Mouse (Mus musculus): Measurements from ENCODE around the gene Myrf. TPM values are rescaled to one million over a fixed set of nuclear protein-coding genes. Genes with fewer than 3 reads are reported as not detected.

The Myrf gene
- total and polyA plus RNA-seq, 2 experiments from 2014 or later: 0.91 to 2.2 TPM

GRCm38 (mm10) chr19:10210885-10211284 lies 29.7 kb downstream of the Myrf start:
- H3K4me1 ChIP-seq (ENCODE audit: insufficient read depth, low read length): no peaks in the 10 kb centered on the region
- H3K4me2 ChIP-seq (ENCODE audit: low read depth, low read length, poor library complexity, severe bottlenecking): no peak overlapping the region
- H3K27ac ChIP-seq (ENCODE audit: low read depth, low read length): no peak overlapping the region
- no peaks in the 10 kb centered on the region for H3K27me3 ChIP-seq (ENCODE audit: insufficient read depth, low read length)
- TF ChIP-seq CTCF (IDR thresholded peaks at IDR 0.05): no peak
- no peak for DNase-seq (ENCODE audit: low spot score)
- peaks cover 44% of the 10 kb centered on the region for H3K36me3 ChIP-seq (ENCODE audit: insufficient read depth, low read length)
- no peak for ATAC-seq (ENCODE audit: low FRiP score)
- no peak overlapping the region for H3K4me3 ChIP-seq (ENCODE audit: low read depth, low read length)
- WGBS: 89% methylated on average over 4 of the region's 4 CpGs
- H3K9me3 ChIP-seq (ENCODE audit: low read length): no peaks in the 10 kb centered on the region
- no peak overlapping the region for H3K9ac ChIP-seq (replicated peaks; ENCODE audit: low read length, poor library complexity, severe bottlenecking)

GRCm38 (mm10) chr19:10208851-10209250 lies 31.7 kb downstream of the Myrf start:
- Histone ChIP-seq H3K27ac (ENCODE audit: low read depth, low read length) (no peak overlapping the region), H3K4me2 (ENCODE audit: low read depth, low read length, poor library complexity, severe bottlenecking) (no peak overlapping the region), H3K4me3 (ENCODE audit: low read depth, low read length) (no peak overlapping the region), H3K9ac (replicated peaks; ENCODE audit: low read length, poor library complexity, severe bottlenecking) (no peak overlapping the region), H3K4me1 (ENCODE audit: insufficient read depth, low read length) (peaks cover 7% of the 10 kb centered on the region; the same call in 1 of the 2 replicates), H3K36me3 (ENCODE audit: insufficient read depth, low read length) (peaks cover 44% of the 10 kb centered on the region), H3K27me3 (ENCODE audit: insufficient read depth, low read length) (no peaks in the 10 kb centered on the region), H3K9me3 (ENCODE audit: low read length) (no peaks in the 10 kb centered on the region)
- WGBS: 89% methylated on average over 3 of the region's 3 CpGs
- DNase-seq (ENCODE audit: low spot score) (no peak), ATAC-seq (ENCODE audit: low FRiP score) (no peak)
- TF ChIP-seq CTCF (IDR thresholded peaks at IDR 0.05): no peak

GRCm38 (mm10) chr19:10205051-10205450 lies 35.5 kb downstream of the Myrf start:
- Histone ChIP-seq H3K4me3 (ENCODE audit: low read depth, low read length) (peak overlapping the region; percentile 80; the same call in 1 of the 2 replicates), H3K27ac (ENCODE audit: low read depth, low read length) (no peak overlapping the region), H3K36me3 (ENCODE audit: insufficient read depth, low read length) (peaks cover 38% of the 10 kb centered on the region), H3K9ac (replicated peaks; ENCODE audit: low read length, poor library complexity, severe bottlenecking) (no peak overlapping the region; the same call in 1 of the 2 replicates), H3K9me3 (ENCODE audit: low read length) (no peaks in the 10 kb centered on the region), H3K4me2 (ENCODE audit: low read depth, low read length, poor library complexity, severe bottlenecking) (peak overlapping the region; percentile 85), H3K4me1 (ENCODE audit: insufficient read depth, low read length) (peaks cover 10% of the 10 kb centered on the region; the same call in 1 of the 2 replicates), H3K27me3 (ENCODE audit: insufficient read depth, low read length) (no peaks in the 10 kb centered on the region)
- no peak for TF ChIP-seq CTCF (IDR thresholded peaks at IDR 0.05)
- no peak for ATAC-seq (ENCODE audit: low FRiP score)
- WGBS: 70% methylated on average over 6 of the region's 6 CpGs
- DNase-seq (ENCODE audit: low spot score): no peak

GRCm38 (mm10) chr19:10204616-10205001 lies 35.9 kb downstream of the Myrf start:
- Histone ChIP-seq H3K27ac (ENCODE audit: low read depth, low read length) (peak overlapping the region; percentile 71), H3K9me3 (ENCODE audit: low read length) (no peaks in the 10 kb centered on the region), H3K4me2 (ENCODE audit: low read depth, low read length, poor library complexity, severe bottlenecking) (peak overlapping the region; percentile 85), H3K4me3 (ENCODE audit: low read depth, low read length) (peak overlapping the region; percentile 80), H3K27me3 (ENCODE audit: insufficient read depth, low read length) (no peaks in the 10 kb centered on the region), H3K36me3 (ENCODE audit: insufficient read depth, low read length) (peaks cover 38% of the 10 kb centered on the region), H3K4me1 (ENCODE audit: insufficient read depth, low read length) (peaks cover 10% of the 10 kb centered on the region; the same call in 1 of the 2 replicates), H3K9ac (replicated peaks; ENCODE audit: low read length, poor library complexity, severe bottlenecking) (peak overlapping the region; percentile 70)
- ATAC-seq (ENCODE audit: low FRiP score) (peak; percentile 59), DNase-seq (ENCODE audit: low spot score) (peak; percentile 62)
- 3% methylated on average over 5 of the region's 5 CpGs for WGBS
- peak; percentile 64 for TF ChIP-seq CTCF (IDR thresholded peaks at IDR 0.05)

GRCm38 (mm10) chr19:10203848-10204615 lies 36.5 kb downstream of the Myrf start, which contains the start of the genes Tmem258 and Fen1:
TSS of gene Tmem258 (plus strand) at chr19:10204014.
TSS of gene Fen1 (minus strand) at chr19:10204169.
- no peak for TF ChIP-seq CTCF (IDR thresholded peaks at IDR 0.05)
- Histone ChIP-seq H3K4me1 (ENCODE audit: insufficient read depth, low read length) (peaks cover 10% of the 10 kb centered on the region; the same call in 1 of the 2 replicates), H3K27ac (ENCODE audit: low read depth, low read length) (peak within 1 kb of the TSS; percentile 71), H3K27me3 (ENCODE audit: insufficient read depth, low read length) (no peaks in the 10 kb centered on the region), H3K4me3 (ENCODE audit: low read depth, low read length) (peak within 1 kb of the TSS; percentile 80), H3K4me2 (ENCODE audit: low read depth, low read length, poor library complexity, severe bottlenecking) (peak within 1 kb of the TSS; percentile 85), H3K9ac (replicated peaks; ENCODE audit: low read length, poor library complexity, severe bottlenecking) (peak within 1 kb of the TSS; percentile 70), H3K36me3 (ENCODE audit: insufficient read depth, low read length) (peaks cover 39% of the 10 kb centered on the region), H3K9me3 (ENCODE audit: low read length) (no peaks in the 10 kb centered on the region)
- ATAC-seq (ENCODE audit: low FRiP score) (peak; percentile 92), DNase-seq (ENCODE audit: low spot score) (peak; percentile 92)
- WGBS: under 1% methylated on average over 40 of the region's 40 CpGs

All from midbrain, postnatal 0 days (tissue).